Mouse (Mus musculus): ENCODE data around the gene Cers3. TPM values are rescaled to one million over a fixed set of nuclear protein-coding genes. Genes with fewer than 3 reads are reported as not detected.

Gene Cers3
- polyA plus RNA-seq, 1 experiment: 0.13 TPM

DNA sequence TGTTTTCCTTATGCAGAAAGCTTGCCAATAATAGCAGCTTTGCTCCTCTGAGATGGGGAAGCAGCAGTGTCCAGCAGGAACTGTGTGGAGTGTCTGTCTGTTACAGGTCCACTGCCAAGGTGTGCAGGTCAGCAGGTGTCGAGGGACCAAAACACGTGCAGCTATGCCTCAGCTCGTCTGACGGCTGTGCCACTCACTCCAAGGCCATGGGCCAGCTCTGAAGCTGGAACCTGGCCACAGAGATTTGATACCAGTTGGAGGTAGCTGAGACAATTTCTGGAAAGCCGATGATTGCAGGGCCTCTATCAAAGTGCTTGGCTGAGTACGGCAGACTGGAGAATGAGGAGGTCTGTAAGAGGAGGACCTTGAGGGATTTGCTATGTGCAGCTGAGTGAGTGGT lies 72.2 kb downstream of the Cers3 start:
- H3K36me3 ChIP-seq (ENCODE audit: control insufficient read depth, insufficient read depth): no peaks in the 10 kb centered on the region
- no peaks in the 10 kb centered on the region for H3K79me3 ChIP-seq (ENCODE audit: low read depth)
- no peaks in the 10 kb centered on the region for H3K79me2 ChIP-seq (ENCODE audit: control insufficient read depth, insufficient read depth)
- no peaks in the 10 kb centered on the region for H3K27me3 ChIP-seq (ENCODE audit: control insufficient read depth, insufficient read depth, insufficient read length)
- TF ChIP-seq CEBPB (IDR thresholded peaks at IDR 0.05; ENCODE audit: low read depth) (no peak), USF1 (IDR thresholded peaks at IDR 0.05; ENCODE audit: low read depth) (no peak), MYOG (IDR thresholded peaks at IDR 0.05; ENCODE audit: control insufficient read depth, extremely low read depth, insufficient read length) (no peak), MYOD1 (IDR thresholded peaks at IDR 0.05; ENCODE audit: control insufficient read depth, insufficient read length, low read depth) (no peak), MAX (IDR thresholded peaks at IDR 0.05) (no peak), CTCF (IDR thresholded peaks at IDR 0.05; ENCODE audit: control insufficient read depth, insufficient read depth, insufficient read length) (no peak), FOSL1 (IDR thresholded peaks at IDR 0.05; ENCODE audit: insufficient read depth, low read length, poor library complexity, severe bottlenecking) (no peak)
- H3K4me3 ChIP-seq (ENCODE audit: insufficient read depth, poor library complexity, severe bottlenecking): no peak overlapping the region
- H3ac ChIP-seq (ENCODE audit: control insufficient read depth, insufficient read length, low read depth): no peak overlapping the region

DNA sequence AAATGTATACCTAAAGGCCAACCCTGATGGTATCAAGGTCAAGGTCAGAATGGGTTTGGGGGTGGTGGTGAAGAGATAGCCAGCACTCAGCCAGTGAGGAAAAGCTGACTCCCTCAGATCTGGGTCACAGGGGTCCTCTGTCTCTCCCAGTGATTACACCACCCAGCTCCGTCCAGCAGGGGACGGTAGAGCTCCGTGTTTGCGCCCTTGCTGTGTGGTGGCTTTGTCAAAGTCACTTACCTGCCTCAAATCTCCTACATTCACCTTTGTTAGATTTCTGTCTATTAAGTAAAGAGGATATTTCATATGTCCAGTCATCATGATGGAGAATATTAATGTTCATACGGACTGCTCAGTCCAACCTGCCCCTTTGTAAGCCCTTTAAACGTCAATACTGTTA lies 76.7 kb downstream of the Cers3 start:
- no peak overlapping the region for H3K4me3 ChIP-seq (ENCODE audit: insufficient read depth, poor library complexity, severe bottlenecking)
- no peaks in the 10 kb centered on the region for H3K79me2 ChIP-seq (ENCODE audit: control insufficient read depth, insufficient read depth)
- TF ChIP-seq CTCF (IDR thresholded peaks at IDR 0.05; ENCODE audit: control insufficient read depth, insufficient read depth, insufficient read length): peak; percentile 80
- TF ChIP-seq USF1 (IDR thresholded peaks at IDR 0.05; ENCODE audit: low read depth): no peak
- H3K36me3 ChIP-seq (ENCODE audit: control insufficient read depth, insufficient read depth): no peaks in the 10 kb centered on the region
- no peak overlapping the region for H3ac ChIP-seq (ENCODE audit: control insufficient read depth, insufficient read length, low read depth)
- H3K27me3 ChIP-seq (ENCODE audit: control insufficient read depth, insufficient read depth, insufficient read length): no peaks in the 10 kb centered on the region
- H3K79me3 ChIP-seq (ENCODE audit: low read depth): no peaks in the 10 kb centered on the region

DNA sequence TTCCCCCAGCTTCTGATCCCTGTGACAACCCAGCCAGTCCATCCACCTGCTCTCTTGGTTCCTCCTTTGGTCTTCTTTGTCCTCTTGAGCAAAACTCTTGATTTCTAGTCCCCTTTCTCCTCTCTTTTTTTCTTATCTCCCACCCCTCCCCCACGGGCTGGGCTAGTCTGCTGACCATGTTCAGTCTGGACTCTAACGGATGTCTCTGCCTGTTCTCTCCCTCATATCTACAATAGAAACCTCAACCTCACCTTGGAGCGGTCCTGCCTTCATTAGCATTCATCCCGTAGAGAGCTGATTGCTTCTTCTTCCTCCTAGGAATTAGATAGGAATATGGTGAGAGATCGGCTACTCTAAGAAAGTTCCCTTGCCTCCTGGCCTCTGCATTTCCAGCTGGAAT lies 87.5 kb downstream of the Cers3 start:
- no peak for TF ChIP-seq USF1 (IDR thresholded peaks at IDR 0.05; ENCODE audit: low read depth)
- TF ChIP-seq MYOD1 (IDR thresholded peaks at IDR 0.05; ENCODE audit: control insufficient read depth, insufficient read length, low read depth): no peak
- TF ChIP-seq CTCF (IDR thresholded peaks at IDR 0.05; ENCODE audit: control insufficient read depth, insufficient read depth, insufficient read length): no peak
- TF ChIP-seq CEBPB (IDR thresholded peaks at IDR 0.05; ENCODE audit: low read depth): no peak
- no peak for TF ChIP-seq FOSL1 (IDR thresholded peaks at IDR 0.05; ENCODE audit: insufficient read depth, low read length, poor library complexity, severe bottlenecking)
- TF ChIP-seq MAX (IDR thresholded peaks at IDR 0.05): no peak
- no peak for TF ChIP-seq MYOG (IDR thresholded peaks at IDR 0.05; ENCODE audit: control insufficient read depth, extremely low read depth, insufficient read length)
- H3K79me2 ChIP-seq (ENCODE audit: control insufficient read depth, insufficient read depth): no peaks in the 10 kb centered on the region
- no peaks in the 10 kb centered on the region for H3K36me3 ChIP-seq (ENCODE audit: control insufficient read depth, insufficient read depth)
- H3ac ChIP-seq (ENCODE audit: control insufficient read depth, insufficient read length, low read depth): no peak overlapping the region
- no peak overlapping the region for H3K4me3 ChIP-seq (ENCODE audit: insufficient read depth, poor library complexity, severe bottlenecking)
- H3K79me3 ChIP-seq (ENCODE audit: low read depth): no peaks in the 10 kb centered on the region
- no peaks in the 10 kb centered on the region for H3K27me3 ChIP-seq (ENCODE audit: control insufficient read depth, insufficient read depth, insufficient read length)

DNA sequence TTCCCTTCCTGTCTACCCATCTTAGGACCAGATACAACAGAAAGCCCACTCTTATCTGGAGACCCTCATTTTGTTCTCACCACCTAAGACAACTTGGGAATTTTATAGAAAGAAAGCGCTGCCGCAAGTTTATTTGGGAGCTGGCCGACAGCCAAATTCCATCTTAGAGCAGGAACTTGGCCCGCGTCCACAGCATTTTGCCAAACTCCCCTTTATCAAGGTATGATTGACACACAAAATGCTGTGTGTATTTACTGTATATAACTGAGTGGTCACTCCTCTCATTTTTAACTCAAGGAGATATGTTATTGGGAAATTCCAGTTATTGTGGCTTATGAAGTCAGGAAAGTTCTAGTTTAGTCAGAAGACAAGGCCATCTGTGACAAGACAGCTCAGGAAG lies 88.0 kb downstream of the Cers3 start:
- H3K4me3 ChIP-seq (ENCODE audit: insufficient read depth, poor library complexity, severe bottlenecking): no peak overlapping the region
- H3K27me3 ChIP-seq (ENCODE audit: control insufficient read depth, insufficient read depth, insufficient read length): no peaks in the 10 kb centered on the region
- H3K79me3 ChIP-seq (ENCODE audit: low read depth): no peaks in the 10 kb centered on the region
- no peak overlapping the region for H3ac ChIP-seq (ENCODE audit: control insufficient read depth, insufficient read length, low read depth)
- no peaks in the 10 kb centered on the region for H3K79me2 ChIP-seq (ENCODE audit: control insufficient read depth, insufficient read depth)
- H3K36me3 ChIP-seq (ENCODE audit: control insufficient read depth, insufficient read depth): no peaks in the 10 kb centered on the region
- no peak for TF ChIP-seq USF1 (IDR thresholded peaks at IDR 0.05; ENCODE audit: low read depth)
- no peak for TF ChIP-seq MYOG (IDR thresholded peaks at IDR 0.05; ENCODE audit: control insufficient read depth, extremely low read depth, insufficient read length)
- TF ChIP-seq FOSL1 (IDR thresholded peaks at IDR 0.05; ENCODE audit: insufficient read depth, low read length, poor library complexity, severe bottlenecking): no peak

DNA sequence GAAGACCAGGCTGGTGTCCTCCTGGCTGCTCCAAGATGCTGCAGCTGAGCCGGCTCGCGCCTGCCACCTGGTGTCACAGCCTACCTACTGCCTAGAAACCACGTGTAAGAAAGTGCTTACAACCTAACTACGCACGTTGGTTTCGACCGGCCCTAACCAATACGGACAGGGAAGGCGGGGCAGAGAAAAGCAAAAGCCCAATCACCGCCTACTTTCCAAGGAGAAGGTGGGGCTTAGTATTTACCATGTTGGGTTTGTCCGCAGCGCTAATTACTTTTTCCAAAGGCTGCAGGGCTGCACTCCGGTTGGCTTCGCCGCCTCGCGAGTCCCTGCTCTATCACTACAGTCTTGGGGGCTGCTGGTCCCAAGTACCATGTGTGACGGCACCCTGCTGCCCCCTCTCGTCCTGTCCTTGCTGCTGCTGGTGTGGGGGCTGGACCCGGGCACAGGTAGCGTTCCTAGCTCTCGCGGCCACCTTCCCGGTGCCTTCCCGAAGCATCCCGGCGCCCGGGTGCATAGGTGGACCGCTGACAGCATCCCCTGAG lies 96.2 kb downstream of the Cers3 start, which contains the start of gene Adamts17:
Gene Adamts17, plus strand, starts transcription at position 273 of the 545 bp plus-strand sequence.
- no peaks in the 10 kb centered on the region for H3K79me3 ChIP-seq (ENCODE audit: low read depth)
- no peak for TF ChIP-seq FOSL1 (IDR thresholded peaks at IDR 0.05; ENCODE audit: insufficient read depth, low read length, poor library complexity, severe bottlenecking)
- peak; percentile 13 for TF ChIP-seq USF1 (IDR thresholded peaks at IDR 0.05; ENCODE audit: low read depth)
- peak; percentile 95 for TF ChIP-seq MAX (IDR thresholded peaks at IDR 0.05)
- peak; percentile 89 for TF ChIP-seq CTCF (IDR thresholded peaks at IDR 0.05; ENCODE audit: control insufficient read depth, insufficient read depth, insufficient read length)
- TF ChIP-seq MYOG (IDR thresholded peaks at IDR 0.05; ENCODE audit: control insufficient read depth, extremely low read depth, insufficient read length): no peak
- TF ChIP-seq CEBPB (IDR thresholded peaks at IDR 0.05; ENCODE audit: low read depth): no peak
- H3ac ChIP-seq (ENCODE audit: control insufficient read depth, insufficient read length, low read depth): peak within 1 kb of the TSS; percentile 44
- peaks cover 15% of the 10 kb centered on the region for H3K27me3 ChIP-seq (ENCODE audit: control insufficient read depth, insufficient read depth, insufficient read length)
- peak within 1 kb of the TSS; percentile 6 for H3K4me3 ChIP-seq (ENCODE audit: insufficient read depth, poor library complexity, severe bottlenecking)
- H3K79me2 ChIP-seq (ENCODE audit: control insufficient read depth, insufficient read depth): no peaks in the 10 kb centered on the region
- H3K36me3 ChIP-seq (ENCODE audit: control insufficient read depth, insufficient read depth): no peaks in the 10 kb centered on the region

DNA sequence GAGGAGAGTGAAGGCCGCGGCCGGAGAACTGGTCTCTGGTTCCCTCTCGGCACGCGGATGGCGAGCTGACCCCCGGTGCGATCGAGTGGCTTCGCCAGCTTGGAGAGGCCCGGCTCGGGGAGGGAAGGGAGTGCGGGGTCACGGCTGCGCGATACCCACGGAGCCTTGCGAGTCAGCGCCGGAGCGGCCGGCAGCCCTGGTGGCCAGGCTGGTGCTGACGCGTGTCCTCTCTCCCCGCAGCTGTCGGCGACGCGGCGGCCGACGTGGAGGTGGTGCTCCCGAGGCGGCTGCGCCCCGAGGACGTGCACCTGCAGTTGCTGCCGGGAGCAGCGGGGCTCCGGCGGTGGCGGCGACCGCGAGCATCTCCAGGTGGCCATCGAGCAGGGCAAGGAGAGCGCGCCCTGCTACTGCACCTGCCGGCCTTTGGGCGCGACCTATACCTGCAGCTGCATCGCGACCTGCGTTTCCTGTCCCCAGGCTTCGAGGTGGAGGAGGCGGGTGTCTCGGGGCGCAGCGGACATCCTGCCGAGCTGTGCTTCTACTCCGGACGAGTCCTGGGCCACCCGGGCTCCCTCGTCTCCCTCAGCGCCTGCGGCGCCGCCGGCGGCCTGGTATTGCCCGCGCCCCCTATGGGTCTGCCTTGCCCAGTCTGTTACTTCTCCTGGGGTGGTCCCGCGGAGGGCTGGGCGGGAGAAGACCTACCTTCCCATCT lies 96.9 kb downstream of the Cers3 start:
- TF ChIP-seq MYOD1 (IDR thresholded peaks at IDR 0.05; ENCODE audit: control insufficient read depth, insufficient read length, low read depth) (no peak), CEBPB (IDR thresholded peaks at IDR 0.05; ENCODE audit: low read depth) (no peak), FOSL1 (IDR thresholded peaks at IDR 0.05; ENCODE audit: insufficient read depth, low read length, poor library complexity, severe bottlenecking) (no peak), MYOG (IDR thresholded peaks at IDR 0.05; ENCODE audit: control insufficient read depth, extremely low read depth, insufficient read length) (no peak), USF1 (IDR thresholded peaks at IDR 0.05; ENCODE audit: low read depth) (no peak), CTCF (IDR thresholded peaks at IDR 0.05; ENCODE audit: control insufficient read depth, insufficient read depth, insufficient read length) (no peak), MAX (IDR thresholded peaks at IDR 0.05) (no peak)
- peaks cover 15% of the 10 kb centered on the region for H3K27me3 ChIP-seq (ENCODE audit: control insufficient read depth, insufficient read depth, insufficient read length)
- no peaks in the 10 kb centered on the region for H3K36me3 ChIP-seq (ENCODE audit: control insufficient read depth, insufficient read depth)
- peak overlapping the region; percentile 44 for H3ac ChIP-seq (ENCODE audit: control insufficient read depth, insufficient read length, low read depth)
- no peaks in the 10 kb centered on the region for H3K79me3 ChIP-seq (ENCODE audit: low read depth)
- no peak overlapping the region for H3K4me3 ChIP-seq (ENCODE audit: insufficient read depth, poor library complexity, severe bottlenecking)
- no peaks in the 10 kb centered on the region for H3K79me2 ChIP-seq (ENCODE audit: control insufficient read depth, insufficient read depth)

All from C2C12 (cell line).